Mouse (Mus musculus) induced T-regulatory cell, adult 2 months (primary cell): ENCODE measurements at regions not wholly inside any gene's neighbourhood (a gene's known extent, or its start where the extent isn't known, plus 50 kb on each side); places are given as distances from the start of the nearest gene placed in this dataset.
"Not testable (repeated sequence)": the region's sequence is repeated elsewhere in the genome, so short reads cannot be mapped to it uniquely, and the experiment has no call there.

Experiments used
- DNase-seq: peaks from one replicate; pipeline ENCODE4 v3.0.0-alpha.2; 2012; ENCODE audit warnings: low read depth

DNA sequence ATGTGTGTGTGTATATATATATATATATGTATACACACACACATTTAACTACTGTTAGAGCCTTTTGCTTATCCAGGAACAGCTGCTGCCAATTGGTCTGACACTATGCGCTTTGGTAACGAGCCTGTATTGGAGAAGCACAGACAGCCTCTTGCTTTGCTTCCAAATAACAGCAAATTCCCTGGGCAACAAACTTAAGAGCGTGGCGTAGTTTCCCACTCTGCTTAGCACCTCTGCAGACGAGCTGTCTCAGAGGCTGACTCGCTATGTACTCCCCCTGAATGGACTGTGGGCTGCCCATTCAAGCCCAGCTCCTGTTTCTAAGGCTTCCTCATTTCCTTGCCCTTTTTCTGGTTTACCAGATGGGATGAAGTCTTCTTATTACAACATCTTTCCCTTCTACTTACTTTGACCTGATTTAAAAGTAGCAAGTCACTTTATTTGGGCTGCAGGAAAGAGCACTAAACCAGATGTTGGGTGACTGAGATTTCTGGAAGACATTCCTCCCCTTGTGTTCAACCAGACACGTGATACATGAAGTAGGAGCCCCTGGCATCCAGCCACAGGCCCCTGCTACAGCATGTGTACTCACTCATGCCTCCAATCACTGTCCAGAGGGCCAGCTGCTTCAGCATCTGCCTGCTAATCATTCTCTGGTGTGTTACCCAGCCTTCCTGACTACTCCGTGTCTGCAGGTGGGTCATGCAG lies 111.3 kb upstream of the Gmds start:
- DNase-seq: no peak

DNA sequence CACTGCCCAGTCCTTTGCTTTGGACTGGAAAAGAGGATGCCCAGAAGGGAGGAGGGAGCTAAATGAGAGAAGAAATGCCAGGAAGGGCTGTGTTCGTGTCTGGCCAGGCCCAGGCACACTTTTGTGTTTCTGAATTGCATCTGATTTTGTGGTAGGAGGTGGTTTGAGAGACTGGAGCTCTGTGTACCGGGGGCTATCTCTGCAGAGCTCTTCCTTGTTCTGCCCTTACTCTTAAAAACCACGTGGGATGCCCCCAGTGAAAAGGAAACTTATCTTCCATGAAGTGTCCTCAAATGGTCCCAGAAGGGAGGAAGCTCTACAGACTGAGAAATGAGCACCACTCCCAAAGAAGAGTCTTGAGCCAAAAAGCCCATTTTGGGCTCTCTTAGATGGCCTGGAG lies 106.0 kb upstream of the Gmds start:
- no peak for DNase-seq

DNA sequence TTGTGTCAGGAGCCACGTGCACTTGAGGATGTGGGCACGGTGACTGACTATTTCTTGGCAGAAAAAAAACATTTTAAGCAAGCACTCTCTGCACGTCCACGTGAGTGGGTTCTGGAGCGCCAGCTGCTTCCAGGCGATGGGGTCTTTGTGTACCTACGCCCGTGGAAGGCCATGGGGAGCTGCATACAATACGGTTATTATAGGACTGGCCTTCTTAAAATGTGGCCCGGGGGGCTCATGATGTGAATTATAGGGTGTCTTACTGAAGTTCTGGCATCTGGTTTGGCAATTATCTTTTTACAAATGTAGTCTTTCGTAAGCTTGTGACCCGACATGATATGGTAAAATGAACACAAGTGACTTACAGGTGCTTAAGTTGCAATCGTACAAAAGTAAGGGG lies 103.5 kb upstream of the Gmds start:
- DNase-seq: no peak

DNA sequence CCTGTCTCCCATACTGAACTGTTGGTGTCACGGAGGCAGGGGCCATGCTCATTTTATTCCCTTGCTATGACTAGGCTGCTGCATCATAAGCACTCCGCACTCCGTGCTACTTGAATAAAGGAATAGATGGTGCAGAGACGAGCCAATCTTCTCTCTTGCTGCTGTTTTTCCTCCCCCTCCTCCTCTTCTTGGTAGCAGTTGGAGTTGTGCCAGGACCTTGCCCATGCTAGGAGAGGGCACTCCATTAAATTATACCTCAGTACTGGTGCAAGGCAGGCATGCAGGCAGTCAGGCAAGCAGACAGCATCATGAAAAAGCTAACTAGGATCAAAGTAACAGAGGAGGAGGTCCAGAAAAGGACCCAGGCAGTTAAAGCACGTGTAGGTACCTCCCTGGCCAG lies 96.6 kb upstream of the Gmds start:
- no peak for DNase-seq

DNA sequence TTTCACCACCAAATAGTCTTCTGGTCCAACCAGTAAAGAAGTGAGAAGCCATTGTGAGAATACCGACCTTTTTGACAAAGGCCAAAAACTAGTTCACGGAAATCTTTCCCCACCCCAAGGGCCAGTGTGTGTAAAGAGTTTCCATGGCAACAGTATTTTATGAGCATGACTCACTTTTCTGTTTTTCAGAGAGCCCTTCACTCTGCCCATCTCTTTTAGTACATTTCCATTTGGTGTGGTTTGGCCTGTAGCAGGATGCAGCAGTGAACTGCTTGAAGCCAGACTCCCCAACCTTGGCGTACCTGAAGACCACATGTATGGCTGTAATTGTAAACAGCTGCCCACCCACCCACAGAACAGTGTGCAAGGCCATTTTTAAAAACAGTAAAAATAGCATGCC lies 89.9 kb upstream of the Gmds start:
- no peak for DNase-seq

DNA sequence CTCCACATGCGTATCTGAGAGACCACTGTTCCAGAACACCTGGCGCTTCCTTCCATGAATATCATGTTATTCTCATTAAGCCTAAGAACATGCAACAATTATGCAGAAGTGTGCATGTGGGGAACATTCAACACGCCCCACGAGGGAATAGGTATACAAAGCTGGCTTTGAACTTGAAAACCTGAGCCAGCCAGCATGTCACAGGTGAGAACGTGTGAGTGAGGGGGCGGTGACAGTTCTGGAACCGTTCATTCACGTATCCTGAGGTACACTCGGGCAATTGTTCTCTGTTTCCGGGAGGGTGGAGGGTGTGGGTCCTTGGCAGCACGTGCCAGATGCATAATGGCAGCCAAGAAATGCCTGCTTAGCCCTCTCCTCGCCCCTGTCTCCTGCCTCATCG lies 88.4 kb upstream of the Gmds start:
- DNase-seq: no peak

DNA sequence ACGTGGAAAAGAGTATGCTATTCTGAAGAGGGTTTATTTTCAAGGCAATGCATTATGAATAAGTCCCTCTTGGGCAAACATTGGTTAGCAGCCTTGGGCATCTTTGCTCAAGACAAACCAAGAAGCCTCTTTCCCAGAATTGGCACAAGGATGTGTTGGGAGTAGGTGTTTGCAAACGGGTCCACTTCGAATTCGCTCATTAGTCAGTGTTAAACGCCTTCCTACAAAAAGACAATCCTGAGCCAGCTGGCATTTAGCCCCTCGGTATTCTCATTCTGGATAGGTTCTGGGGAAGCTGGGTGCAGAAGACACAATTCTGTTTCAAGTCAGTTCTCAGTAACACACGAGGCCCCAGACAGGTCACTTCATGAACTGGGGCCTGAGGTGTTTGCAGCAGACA lies 87.7 kb upstream of the Gmds start:
- DNase-seq: no peak

DNA sequence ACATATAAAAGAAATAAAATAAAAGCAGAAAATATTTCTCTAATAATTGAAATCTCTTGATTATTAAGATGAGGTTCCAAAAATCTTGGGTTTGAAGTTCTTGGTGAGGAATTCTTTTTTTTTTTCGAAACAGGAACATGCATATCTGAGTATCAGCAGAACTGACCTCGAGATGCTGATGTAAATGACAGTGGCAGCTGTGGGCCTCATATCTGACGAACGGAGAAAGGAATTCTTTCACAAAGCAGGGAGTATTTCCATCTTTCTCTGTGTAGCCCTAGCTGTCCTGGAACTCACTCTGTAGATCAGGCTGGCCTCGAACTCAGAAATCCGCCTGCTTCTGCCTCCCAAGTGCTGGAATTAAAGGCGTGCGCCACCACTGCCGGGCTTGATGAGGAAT lies 86.0 kb upstream of the Gmds start:
- DNase-seq: not testable (repeated sequence)

DNA sequence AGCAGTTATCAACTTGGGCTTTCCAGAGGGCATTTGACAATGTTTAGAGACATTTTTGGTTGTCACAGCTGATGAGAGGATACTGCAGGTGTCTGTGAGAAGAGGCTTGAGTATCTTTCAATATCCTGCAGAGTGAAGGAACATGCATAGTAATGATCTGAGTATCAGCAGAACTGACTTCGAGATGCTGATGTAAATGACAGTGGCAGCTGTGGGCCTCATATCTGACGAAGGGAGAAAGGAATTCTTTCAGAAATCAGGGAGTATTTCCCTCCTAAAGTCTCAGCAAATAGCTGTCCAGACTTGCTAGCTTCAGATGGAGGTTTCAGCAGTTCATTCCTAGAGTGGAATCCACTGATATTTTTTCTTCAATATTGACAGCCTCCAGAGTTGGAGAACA lies 83.9 kb upstream of the Gmds start:
- no peak for DNase-seq

DNA sequence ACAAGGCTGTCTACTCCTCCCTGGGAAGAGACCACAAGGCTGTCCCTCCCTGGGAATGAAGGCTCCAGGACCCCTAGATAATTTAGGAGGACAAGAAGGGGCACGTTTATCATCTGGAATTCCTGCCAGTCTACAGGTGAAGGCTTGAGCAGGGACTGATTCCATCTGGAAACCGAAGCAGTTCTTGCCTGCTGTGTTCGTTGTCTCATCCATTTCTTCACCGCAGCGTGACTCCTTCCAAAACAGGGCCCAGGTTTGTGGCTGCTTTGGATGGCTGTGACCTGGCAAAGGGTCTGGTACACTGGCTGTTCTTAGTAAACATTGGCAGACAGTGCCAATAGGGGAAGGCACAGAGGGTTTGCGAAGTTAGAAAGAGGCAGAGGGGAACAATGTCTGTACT lies 80.8 kb upstream of the Gmds start:
- DNase-seq: no peak

DNA sequence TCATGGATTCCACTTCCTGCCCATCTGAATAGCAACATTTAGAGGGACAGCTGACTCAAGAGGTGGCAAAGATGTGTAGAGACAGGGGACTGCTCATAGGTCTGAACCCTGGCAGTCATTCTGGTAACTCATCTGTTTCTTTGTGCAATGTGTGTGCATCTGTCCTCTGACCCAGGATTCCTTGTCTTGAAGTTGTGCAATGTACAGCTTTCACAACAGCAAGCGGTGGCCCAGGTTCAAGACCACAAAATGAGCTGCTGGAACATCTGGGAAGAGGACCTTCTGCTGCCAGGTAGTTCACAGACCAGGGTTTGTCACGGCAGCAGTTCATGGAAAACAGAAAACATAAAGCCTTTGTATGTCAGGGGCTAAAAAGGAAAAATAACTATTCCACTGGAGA lies 80.1 kb upstream of the Gmds start:
- no peak for DNase-seq

DNA sequence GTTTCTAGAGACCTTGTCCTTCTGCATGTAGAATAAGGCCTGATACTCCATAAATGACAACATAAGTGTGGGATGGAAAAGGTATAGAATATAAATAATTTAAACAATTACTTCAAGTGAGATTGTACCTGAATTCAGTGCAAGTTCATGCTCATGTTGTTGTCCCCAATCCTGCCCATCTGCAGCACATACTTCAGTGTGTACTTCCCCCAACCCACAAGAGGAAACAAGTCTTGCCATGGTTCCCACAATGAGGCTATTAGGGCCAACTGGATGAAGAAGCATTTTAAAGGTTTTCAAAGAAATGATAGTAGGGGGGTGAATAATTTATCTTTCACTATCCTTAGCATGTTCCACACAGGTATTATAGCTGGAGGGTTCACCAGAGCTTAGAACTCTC lies 79.4 kb upstream of the Gmds start:
- DNase-seq: no peak

DNA sequence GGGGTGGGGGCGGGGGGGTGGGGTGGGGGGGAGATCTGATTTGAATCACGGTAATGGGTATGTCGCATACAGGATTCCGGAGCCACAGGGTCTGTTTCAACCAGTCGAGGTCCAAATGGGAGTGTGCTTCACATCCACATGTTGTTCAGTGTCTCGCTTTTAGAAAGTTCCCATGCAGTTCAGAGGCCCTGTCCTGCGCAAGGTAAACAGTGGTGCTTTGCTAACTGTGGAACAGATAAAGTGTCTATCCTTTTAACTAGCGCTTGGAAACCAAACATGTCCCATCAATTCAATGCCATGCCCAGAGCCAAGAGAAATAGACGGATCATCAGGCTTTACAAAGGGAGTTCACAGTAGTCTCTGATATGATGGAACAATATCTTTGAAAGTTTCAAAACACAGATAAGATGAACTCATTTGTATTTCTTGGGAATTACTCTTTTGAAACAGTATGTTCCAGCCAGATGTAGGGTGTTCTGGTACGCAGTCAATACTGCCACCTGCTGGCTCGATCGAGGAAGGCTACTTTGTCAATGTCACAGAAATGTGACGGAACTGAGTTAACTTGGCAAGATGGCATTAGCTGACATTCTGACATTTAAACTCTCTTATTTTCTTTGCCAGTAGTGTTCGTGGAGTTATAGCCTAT lies 72.9 kb upstream of the Gmds start:
- DNase-seq: peak; percentile 70

DNA sequence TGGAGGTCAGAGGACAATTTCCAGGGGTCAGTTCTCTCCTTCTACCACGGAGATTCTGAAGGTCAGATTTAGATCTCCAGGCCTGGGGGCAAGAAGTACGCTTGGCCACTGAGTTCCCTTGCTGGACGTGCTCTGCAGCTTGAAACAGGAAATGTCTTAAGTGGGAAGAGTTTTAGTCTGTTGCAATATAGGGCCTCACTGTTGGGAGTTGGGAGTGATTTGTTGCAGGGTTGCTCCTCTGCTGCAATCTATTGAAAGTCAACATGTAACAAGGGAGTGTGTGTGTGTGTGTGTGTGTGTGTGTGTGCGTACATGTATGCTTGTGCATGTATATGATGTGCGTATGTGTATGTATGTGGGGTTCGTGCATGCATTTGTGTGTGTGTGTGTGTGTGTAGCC lies 71.5 kb upstream of the Gmds start:
- no peak for DNase-seq

DNA sequence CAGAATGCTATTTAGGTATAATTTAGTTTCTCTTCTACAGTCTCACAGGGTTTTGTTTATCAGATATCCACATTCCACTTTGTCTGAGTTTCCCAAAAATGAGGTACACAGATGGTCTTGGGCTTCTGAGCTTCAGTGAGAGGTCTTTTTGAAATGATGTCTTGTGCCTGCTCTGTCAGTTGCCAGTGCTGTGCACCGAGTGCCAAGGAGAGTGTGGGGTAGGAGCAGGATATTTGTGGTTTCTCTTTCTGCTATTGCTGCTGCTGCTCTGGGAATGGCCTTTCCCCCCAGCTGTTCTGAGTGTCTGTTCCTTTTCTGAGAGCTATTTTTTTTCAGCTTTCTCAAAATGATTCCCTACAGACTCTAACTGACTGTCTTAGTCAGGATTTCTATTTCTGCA lies 60.1 kb upstream of the Gmds start:
- no peak for DNase-seq
